Mouse (Mus musculus): ENCODE data around the gene Tfrc. TPM values are rescaled to one million over a fixed set of nuclear protein-coding genes. Genes with fewer than 3 reads are reported as not detected.

Gene Tfrc
- polyA plus RNA-seq (2015; fragmentation: Nextera tagmentation; extraction: Ambion mirVana), result 317 and 331 TPM in 2 replicates

- under 1% methylated on average over 72 of the region's 73 CpGs for WGBS (ENCODE audit: insufficient replicate concordance)
- Histone ChIP-seq H3K27ac (ENCODE audit: low read length) (peak within 1 kb of the TSS; percentile 97), H3K9ac (ENCODE audit: low read depth, low read length) (peak within 1 kb of the TSS; percentile 99), H3K9me3 (replicated peaks; ENCODE audit: control insufficient read depth, low read length) (no peaks in the 10 kb centered on the region), H3K4me3 (ENCODE audit: low read depth, low read length) (peak within 1 kb of the TSS; percentile 97), H3K4me2 (ENCODE audit: low read depth, low read length) (peak within 1 kb of the TSS; percentile 70), H3K4me1 (ENCODE audit: control insufficient read depth, low read depth, low read length) (peaks cover 22% of the 10 kb centered on the region), H3K36me3 (ENCODE audit: control insufficient read depth, insufficient read depth) (peaks cover 15% of the 10 kb centered on the region), H3K27me3 (ENCODE audit: control insufficient read depth, insufficient read depth, low read depth, low read length) (no peaks in the 10 kb centered on the region)
- ATAC-seq (ENCODE audit: low read depth), result peak; percentile 93
These were observed at the start of gene Tfrc for GRCm38 (mm10) chr16:32608712-32609400. Gene Tfrc, plus strand, starts transcription at chr16:32608920.

- Histone ChIP-seq H3K4me2 (ENCODE audit: low read depth, low read length) (no peak overlapping the region), H3K36me3 (ENCODE audit: control insufficient read depth, insufficient read depth) (no peaks in the 10 kb centered on the region), H3K4me3 (ENCODE audit: low read depth, low read length) (no peak overlapping the region), H3K27ac (ENCODE audit: low read length) (no peak overlapping the region), H3K27me3 (ENCODE audit: control insufficient read depth, insufficient read depth, low read depth, low read length) (no peaks in the 10 kb centered on the region), H3K9ac (ENCODE audit: low read depth, low read length) (no peak overlapping the region), H3K4me1 (ENCODE audit: control insufficient read depth, low read depth, low read length) (peaks cover 12% of the 10 kb centered on the region), H3K9me3 (replicated peaks; ENCODE audit: control insufficient read depth, low read length) (no peaks in the 10 kb centered on the region)
- no peak for ATAC-seq (ENCODE audit: low read depth)
- WGBS (ENCODE audit: insufficient replicate concordance), result 76% methylated on average over 4 of the region's 4 CpGs
These were observed 49.2 kb upstream of the Tfrc start for GRCm38 (mm10) chr16:32559493-32559892.

- 52% methylated on average over 5 of the region's 5 CpGs for WGBS (ENCODE audit: insufficient replicate concordance)
- Histone ChIP-seq H3K27me3 (ENCODE audit: control insufficient read depth, insufficient read depth, low read depth, low read length) (no peaks in the 10 kb centered on the region), H3K4me1 (ENCODE audit: control insufficient read depth, low read depth, low read length) (peaks cover 12% of the 10 kb centered on the region), H3K36me3 (ENCODE audit: control insufficient read depth, insufficient read depth) (no peaks in the 10 kb centered on the region), H3K4me2 (ENCODE audit: low read depth, low read length) (no peak overlapping the region), H3K27ac (ENCODE audit: low read length) (0 out of 2 replicates have a peak overlapping the region, but pooled peaks have one; percentile 0), H3K9ac (ENCODE audit: low read depth, low read length) (no peak overlapping the region), H3K9me3 (replicated peaks; ENCODE audit: control insufficient read depth, low read length) (no peaks in the 10 kb centered on the region), H3K4me3 (ENCODE audit: low read depth, low read length) (no peak overlapping the region)
- ATAC-seq (ENCODE audit: low read depth), result no peak
These were observed 45.5 kb upstream of the Tfrc start for GRCm38 (mm10) chr16:32563056-32563793.

- Histone ChIP-seq H3K4me3 (ENCODE audit: low read depth, low read length) (no peak overlapping the region), H3K36me3 (ENCODE audit: control insufficient read depth, insufficient read depth) (no peaks in the 10 kb centered on the region), H3K9ac (ENCODE audit: low read depth, low read length) (0 out of 2 replicates have a peak overlapping the region, but pooled peaks have one; percentile 1), H3K4me2 (ENCODE audit: low read depth, low read length) (no peak overlapping the region), H3K4me1 (ENCODE audit: control insufficient read depth, low read depth, low read length) (peaks cover 8% of the 10 kb centered on the region), H3K9me3 (replicated peaks; ENCODE audit: control insufficient read depth, low read length) (no peaks in the 10 kb centered on the region), H3K27ac (ENCODE audit: low read length) (no peak overlapping the region), H3K27me3 (ENCODE audit: control insufficient read depth, insufficient read depth, low read depth, low read length) (no peaks in the 10 kb centered on the region)
- no peak for ATAC-seq (ENCODE audit: low read depth)
- WGBS (ENCODE audit: insufficient replicate concordance), result 54% methylated on average over 4 of the region's 4 CpGs
These were observed 41.4 kb upstream of the Tfrc start for GRCm38 (mm10) chr16:32567282-32567681.

- Histone ChIP-seq H3K27ac (ENCODE audit: low read length) (no peak overlapping the region), H3K27me3 (ENCODE audit: control insufficient read depth, insufficient read depth, low read depth, low read length) (no peaks in the 10 kb centered on the region), H3K9me3 (replicated peaks; ENCODE audit: control insufficient read depth, low read length) (no peaks in the 10 kb centered on the region), H3K36me3 (ENCODE audit: control insufficient read depth, insufficient read depth) (no peaks in the 10 kb centered on the region), H3K9ac (ENCODE audit: low read depth, low read length) (no peak overlapping the region), H3K4me1 (ENCODE audit: control insufficient read depth, low read depth, low read length) (peaks cover 3% of the 10 kb centered on the region), H3K4me2 (ENCODE audit: low read depth, low read length) (no peak overlapping the region), H3K4me3 (ENCODE audit: low read depth, low read length) (no peak overlapping the region)
- ATAC-seq (ENCODE audit: low read depth), result no peak
- WGBS (ENCODE audit: insufficient replicate concordance), result 56% methylated on average over 6 of the region's 6 CpGs
These were observed 40.3 kb upstream of the Tfrc start for GRCm38 (mm10) chr16:32568401-32568800.

- Histone ChIP-seq H3K27ac (ENCODE audit: low read length) (no peak overlapping the region), H3K27me3 (ENCODE audit: control insufficient read depth, insufficient read depth, low read depth, low read length) (no peaks in the 10 kb centered on the region), H3K4me2 (ENCODE audit: low read depth, low read length) (no peak overlapping the region), H3K4me3 (ENCODE audit: low read depth, low read length) (no peak overlapping the region), H3K9ac (ENCODE audit: low read depth, low read length) (no peak overlapping the region), H3K4me1 (ENCODE audit: control insufficient read depth, low read depth, low read length) (no peaks in the 10 kb centered on the region; the same call in 1 of the 2 replicates), H3K36me3 (ENCODE audit: control insufficient read depth, insufficient read depth) (no peaks in the 10 kb centered on the region), H3K9me3 (replicated peaks; ENCODE audit: control insufficient read depth, low read length) (no peaks in the 10 kb centered on the region)
- WGBS (ENCODE audit: insufficient replicate concordance), result 55% methylated on average over 3 of the region's 3 CpGs
- ATAC-seq (ENCODE audit: low read depth), result no peak
These were observed 38.7 kb upstream of the Tfrc start for GRCm38 (mm10) chr16:32570042-32570441.

GRCm38 (mm10) chr16:32572528-32572927 lies 36.2 kb upstream of the Tfrc start:
- no peak overlapping the region for H3K4me3 ChIP-seq (ENCODE audit: low read depth, low read length)
- H3K4me1 ChIP-seq (ENCODE audit: control insufficient read depth, low read depth, low read length), result no peaks in the 10 kb centered on the region; the same call in 1 of the 2 replicates
- no peak overlapping the region for H3K27ac ChIP-seq (ENCODE audit: low read length)
- H3K9ac ChIP-seq (ENCODE audit: low read depth, low read length), result no peak overlapping the region
- no peaks in the 10 kb centered on the region for H3K27me3 ChIP-seq (ENCODE audit: control insufficient read depth, insufficient read depth, low read depth, low read length)
- no peak for ATAC-seq (ENCODE audit: low read depth)
- WGBS (ENCODE audit: insufficient replicate concordance), result 76% methylated on average over 4 of the region's 4 CpGs
- no peaks in the 10 kb centered on the region for H3K36me3 ChIP-seq (ENCODE audit: control insufficient read depth, insufficient read depth)
- H3K4me2 ChIP-seq (ENCODE audit: low read depth, low read length), result no peak overlapping the region
- no peaks in the 10 kb centered on the region for H3K9me3 ChIP-seq (replicated peaks; ENCODE audit: control insufficient read depth, low read length)

GRCm38 (mm10) chr16:32586482-32586881 lies 22.2 kb upstream of the Tfrc start:
- Histone ChIP-seq H3K4me3 (ENCODE audit: low read depth, low read length) (no peak overlapping the region), H3K36me3 (ENCODE audit: control insufficient read depth, insufficient read depth) (no peaks in the 10 kb centered on the region), H3K27ac (ENCODE audit: low read length) (no peak overlapping the region), H3K9me3 (replicated peaks; ENCODE audit: control insufficient read depth, low read length) (no peaks in the 10 kb centered on the region), H3K4me1 (ENCODE audit: control insufficient read depth, low read depth, low read length) (no peaks in the 10 kb centered on the region), H3K27me3 (ENCODE audit: control insufficient read depth, insufficient read depth, low read depth, low read length) (no peaks in the 10 kb centered on the region), H3K9ac (ENCODE audit: low read depth, low read length) (no peak overlapping the region), H3K4me2 (ENCODE audit: low read depth, low read length) (no peak overlapping the region)
- 58% methylated on average over 4 of the region's 4 CpGs for WGBS (ENCODE audit: insufficient replicate concordance)
- ATAC-seq (ENCODE audit: low read depth), result no peak

GRCm38 (mm10) chr16:32588568-32588967 lies 20.2 kb upstream of the Tfrc start:
- 71% methylated on average over 3 of the region's 3 CpGs for WGBS (ENCODE audit: insufficient replicate concordance)
- Histone ChIP-seq H3K4me2 (ENCODE audit: low read depth, low read length) (no peak overlapping the region), H3K4me3 (ENCODE audit: low read depth, low read length) (no peak overlapping the region), H3K4me1 (ENCODE audit: control insufficient read depth, low read depth, low read length) (no peaks in the 10 kb centered on the region), H3K9ac (ENCODE audit: low read depth, low read length) (no peak overlapping the region), H3K27me3 (ENCODE audit: control insufficient read depth, insufficient read depth, low read depth, low read length) (no peaks in the 10 kb centered on the region), H3K27ac (ENCODE audit: low read length) (no peak overlapping the region), H3K36me3 (ENCODE audit: control insufficient read depth, insufficient read depth) (no peaks in the 10 kb centered on the region), H3K9me3 (replicated peaks; ENCODE audit: control insufficient read depth, low read length) (no peaks in the 10 kb centered on the region)
- ATAC-seq (ENCODE audit: low read depth), result no peak

Measured in liver, embryonic 16.5 days (tissue).